Mouse (Mus musculus) megakaryocyte progenitor cell, adult 5-6 weeks (primary cell): Measurements from ENCODE around the gene Qk. TPM values are rescaled to one million over a fixed set of nuclear protein-coding genes. Genes with fewer than 3 reads are reported as not detected.

Experiments used
- ATAC-seq: replicated peaks from 2 replicates; pipeline ENCODE4 v1.8.0; 2016; ENCODE audit warnings: mild to moderate bottlenecking, moderate TSS enrichment, inconsistent platforms; ENCODE audit not compliant: poor library complexity
- total RNA-seq, 2 experiments: library from RNA; stranded (forward) in 1 of 2; stranded (reverse) in 1 of 2; fragments of 157-497, 149-512 nt in 1 of 2; fragments of 200-1000 nt in 1 of 2; gene quantifications; 2 replicates each; pipeline versions ENCODE4 v1.2.3 to v1.2.4; 2015 to 2017

Gene Qk
- total RNA-seq, 2 experiments from 2014 or later = 53.9 to 157 TPM

DNA sequence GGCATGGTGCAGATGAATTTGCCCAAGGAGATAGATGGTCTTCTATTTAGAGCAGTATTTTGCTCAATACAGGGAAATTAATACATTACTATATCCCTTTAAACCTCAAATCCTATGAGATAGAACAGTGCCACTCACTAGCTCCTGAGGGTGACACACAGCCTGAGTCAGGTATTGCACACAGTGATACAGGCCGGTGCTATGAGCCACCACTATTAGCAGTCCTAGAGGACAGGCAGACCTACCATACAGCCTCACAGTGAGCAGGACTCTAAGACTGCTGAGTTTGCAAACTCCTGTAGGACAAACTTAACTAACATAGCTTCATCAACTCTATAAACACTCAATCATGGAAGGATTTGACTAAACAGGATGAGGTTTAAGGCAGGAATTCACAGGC, 51.2 kb downstream of the Qk start:
- no peak for ATAC-seq

DNA sequence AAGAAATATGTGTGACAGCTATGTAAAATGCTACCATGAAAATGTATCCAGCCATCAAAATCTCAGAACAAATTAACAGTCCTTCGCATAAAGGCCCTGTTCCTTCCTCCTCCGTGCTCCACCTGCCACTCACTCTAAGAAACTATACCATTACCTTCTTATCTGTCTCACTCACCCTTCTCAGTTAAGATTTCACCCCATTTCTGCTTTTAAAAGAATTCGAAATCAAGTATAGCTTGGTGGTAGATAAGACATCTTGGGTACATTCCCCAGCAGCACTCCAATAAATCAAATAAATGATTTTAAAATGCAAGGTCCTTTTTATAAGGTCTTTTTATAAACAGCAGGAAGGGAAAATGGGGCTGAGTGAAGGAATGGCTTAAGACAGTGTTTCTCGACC, 53.4 kb downstream of the Qk start:
- no peak for ATAC-seq

DNA sequence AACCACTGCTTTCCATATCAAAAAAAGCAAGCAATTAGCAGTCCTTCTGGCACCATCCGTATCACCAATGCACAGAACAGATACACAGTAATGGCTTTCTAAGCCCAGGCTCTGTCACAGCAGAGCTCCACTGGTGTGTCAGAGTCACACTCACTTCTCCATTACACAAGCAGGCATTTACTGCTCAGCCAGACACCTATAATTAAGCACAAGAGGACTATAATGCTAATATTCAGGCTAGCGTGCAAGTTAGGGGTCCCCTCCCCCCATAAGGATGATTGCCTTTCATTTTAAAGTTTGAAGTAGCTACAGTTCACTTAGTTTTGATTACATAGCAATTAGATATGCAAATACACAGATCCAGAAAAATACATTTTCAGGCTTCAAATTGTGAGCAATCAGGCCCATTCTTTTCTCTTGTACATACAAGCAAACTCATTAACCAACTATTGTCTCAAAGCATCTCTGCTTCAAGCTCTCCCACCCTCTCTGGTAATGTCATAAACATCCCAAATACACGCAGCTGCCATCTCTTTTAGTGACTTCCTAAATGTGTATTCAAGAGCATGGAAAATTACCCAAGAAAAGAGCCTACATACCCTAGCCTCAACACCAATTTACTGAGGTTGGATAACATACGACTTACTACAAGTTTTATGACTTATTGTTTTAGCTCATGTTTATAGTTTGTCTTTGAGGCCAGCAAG, 68.2 kb downstream of the Qk start:
- ATAC-seq = no peak

DNA sequence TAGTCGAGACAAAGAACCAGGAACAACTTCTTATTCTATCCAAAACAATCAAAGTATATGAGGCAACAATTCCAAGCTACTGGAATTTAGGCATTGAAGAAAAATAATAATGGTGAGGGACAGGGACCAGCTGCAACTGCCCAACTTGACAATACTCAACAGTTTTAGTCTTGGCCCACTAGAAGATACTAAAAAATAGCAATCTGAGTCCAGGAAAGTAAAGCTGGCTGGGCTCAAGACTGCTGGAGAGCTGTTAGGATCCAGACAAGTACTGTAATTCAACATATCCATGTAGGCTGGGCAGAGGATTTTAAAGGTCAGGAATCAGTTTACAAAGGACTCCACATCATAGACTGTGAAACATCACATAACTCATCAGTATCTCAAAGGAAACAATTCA, 79.6 kb downstream of the Qk start:
- no peak for ATAC-seq

DNA sequence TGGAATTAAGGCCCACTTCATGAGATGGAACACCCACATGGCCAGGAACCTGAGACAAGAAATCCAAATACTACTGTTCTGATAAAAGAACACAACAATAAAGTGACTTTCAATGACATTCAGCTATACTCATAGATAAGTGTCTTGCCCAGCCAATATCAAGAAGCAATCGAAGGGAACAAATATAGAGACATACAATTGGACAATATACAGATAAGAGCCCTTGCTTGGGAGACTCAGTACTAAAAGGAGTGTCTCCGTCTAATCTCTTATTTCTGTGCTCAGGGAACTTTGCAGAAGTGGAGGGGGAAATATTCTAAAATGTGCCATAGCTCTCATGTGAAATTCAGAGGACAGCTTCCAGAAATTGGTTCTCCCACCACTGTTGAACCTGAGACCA, 83.1 kb downstream of the Qk start:
- ATAC-seq = no peak

DNA sequence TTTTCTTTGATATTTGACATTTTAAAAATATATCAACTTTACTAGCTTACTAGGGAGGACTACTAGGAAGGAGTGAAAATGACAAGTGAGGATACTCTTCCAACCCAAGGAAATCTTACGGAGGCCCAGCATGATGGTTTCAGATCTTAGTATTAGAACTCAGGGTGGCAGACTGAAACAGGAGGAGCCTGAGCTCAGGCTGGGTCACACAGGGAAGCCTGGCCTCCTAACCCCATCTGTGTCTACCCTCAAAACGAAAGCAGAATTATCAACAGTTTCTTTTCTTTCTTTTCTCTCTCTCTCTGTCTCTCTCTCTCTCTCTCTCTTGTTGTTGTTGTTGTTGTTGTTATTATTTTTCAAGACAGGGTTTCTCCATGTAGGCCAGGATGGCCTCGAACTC, 87.2 kb downstream of the Qk start:
- peak; percentile 57 for ATAC-seq

DNA sequence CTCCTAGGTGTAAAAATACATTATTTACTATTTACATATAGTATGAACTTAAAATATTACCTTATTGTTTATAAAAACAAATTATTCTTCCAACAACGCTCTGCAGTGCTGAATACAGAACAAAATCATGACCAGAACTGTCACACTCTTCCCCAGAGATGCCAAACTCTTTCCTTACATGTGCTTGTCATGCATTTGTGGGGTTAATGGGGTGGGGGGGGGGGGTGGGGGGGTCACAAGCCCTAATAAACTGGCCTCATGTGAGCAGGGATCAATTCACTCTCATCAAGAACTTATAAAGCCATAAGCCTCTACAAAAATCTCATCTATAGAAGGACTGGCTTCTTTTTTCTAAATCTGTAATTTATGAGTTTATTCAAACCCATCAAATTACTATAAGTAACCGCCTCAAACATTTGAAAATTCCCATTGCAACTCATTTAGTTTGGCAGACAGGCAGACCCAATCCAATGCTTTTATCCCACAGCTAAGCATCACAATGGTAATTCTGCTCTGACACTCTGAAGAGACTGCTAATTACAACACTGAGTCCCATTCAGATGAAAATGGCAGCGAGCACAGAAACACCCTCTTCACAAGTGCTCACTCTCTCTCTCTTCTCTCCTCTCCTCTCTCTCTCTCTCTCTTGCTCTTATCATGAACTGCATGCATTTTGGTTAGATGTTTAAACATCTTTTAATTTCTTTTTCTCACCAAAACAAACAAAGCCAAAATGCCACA, 91.7 kb downstream of the Qk start:
- no peak for ATAC-seq

DNA sequence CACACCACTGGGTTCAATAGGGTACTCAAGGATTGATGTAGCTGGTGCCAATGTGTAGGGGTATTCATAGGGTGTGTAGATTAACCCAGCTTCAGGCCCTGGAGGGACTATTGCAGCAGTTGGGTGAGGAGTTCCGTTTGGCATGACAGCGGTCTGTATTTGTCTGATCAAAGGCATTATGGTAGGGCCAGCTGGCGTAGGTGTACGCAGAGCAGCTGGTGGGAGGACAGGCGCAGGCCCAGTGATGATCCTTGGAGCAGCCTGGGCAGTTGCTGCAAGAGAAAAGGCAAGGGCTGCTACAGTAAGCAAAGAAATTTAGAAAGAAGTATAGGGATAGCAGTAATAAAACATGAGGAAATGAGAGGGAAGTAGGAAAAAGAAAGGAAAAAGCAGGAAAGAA, 103.5 kb downstream of the Qk start:
- ATAC-seq = no peak

DNA sequence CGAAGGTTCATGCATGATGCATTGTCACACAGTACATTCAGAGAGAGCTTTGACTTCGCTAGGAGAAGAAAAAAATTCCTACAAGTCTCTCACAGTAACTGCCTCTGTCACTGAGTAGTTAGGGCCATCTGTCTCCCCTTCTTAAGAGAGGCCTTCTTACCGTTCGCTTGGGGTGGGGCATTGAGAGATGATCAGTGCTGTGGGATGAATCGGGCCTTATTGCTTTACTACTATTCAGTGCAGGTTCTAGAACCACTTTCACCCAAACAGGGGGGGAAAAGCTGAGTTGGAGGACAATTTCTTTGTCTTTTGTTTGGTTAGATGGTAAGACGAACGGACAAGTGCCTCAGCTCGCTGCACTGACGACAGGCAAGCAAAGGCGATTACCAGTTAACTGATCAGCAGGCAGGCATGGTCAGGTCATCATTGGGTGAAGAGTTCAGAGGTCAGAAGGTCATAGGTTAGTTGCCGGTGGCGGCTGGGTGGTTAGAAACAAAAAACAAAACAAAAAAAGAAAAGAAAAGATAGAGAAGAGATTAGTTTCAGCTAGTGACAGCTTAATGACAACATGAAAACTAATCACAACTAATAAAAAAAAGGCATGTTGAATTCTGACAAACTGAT, 110.4 kb downstream of the Qk start:
- no peak for ATAC-seq

DNA sequence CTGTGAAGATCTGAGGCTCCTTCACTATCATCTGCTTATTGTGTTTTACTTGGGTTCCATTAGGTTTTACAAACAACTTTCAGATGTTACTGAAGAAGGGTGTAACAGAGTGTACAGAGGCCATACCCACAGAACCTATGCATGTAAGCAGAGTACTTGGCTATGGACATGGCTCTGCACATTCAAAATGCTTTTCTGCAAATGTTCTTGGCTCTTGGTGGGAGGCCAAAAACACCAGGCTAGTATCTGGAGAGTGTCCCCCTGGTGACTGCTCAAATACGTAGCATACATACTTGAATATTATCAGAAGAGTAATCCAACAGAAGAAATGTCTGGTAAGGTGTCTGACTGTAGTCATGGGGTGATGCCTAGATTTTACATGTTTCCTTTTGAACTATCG, 121.0 kb downstream of the Qk start:
- no peak for ATAC-seq

DNA sequence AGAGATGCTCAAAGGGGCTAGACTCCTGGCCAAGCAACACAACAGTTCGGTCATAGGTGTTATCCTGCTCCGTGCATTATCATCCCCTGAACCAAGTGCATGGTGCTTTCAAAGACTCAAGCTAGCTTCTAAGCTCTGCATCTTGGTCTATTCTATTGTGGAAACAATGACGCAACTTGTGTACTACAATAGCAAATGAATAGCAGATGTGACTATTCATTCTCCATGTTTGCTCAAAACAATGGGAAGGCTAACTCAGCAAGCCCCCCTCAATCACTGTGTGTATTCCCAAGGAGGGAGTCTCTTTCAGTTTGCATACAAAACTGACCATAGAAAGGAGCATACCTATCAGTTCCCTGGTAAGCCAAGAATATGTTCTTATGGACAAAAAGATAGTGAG, 121.4 kb downstream of the Qk start:
- ATAC-seq = no peak

DNA sequence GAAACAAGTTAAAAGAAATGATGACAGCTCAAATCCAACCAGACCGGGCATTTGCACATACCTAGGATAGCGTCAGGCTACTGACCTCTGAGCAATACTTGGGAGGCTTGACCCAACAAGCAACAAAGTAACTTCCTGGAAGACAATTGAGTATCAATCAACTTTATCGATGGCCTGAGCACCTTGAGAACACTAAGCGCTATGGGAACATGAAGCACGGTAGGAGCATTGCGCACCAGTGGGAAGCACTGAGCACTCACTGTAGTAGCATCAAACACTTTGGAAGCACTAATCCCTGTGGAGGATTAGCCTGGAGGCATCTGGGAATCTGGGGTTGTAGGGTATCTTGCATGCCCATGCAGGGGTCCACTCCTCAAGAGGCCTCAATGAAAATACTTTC, 124.0 kb downstream of the Qk start:
- no peak for ATAC-seq

DNA sequence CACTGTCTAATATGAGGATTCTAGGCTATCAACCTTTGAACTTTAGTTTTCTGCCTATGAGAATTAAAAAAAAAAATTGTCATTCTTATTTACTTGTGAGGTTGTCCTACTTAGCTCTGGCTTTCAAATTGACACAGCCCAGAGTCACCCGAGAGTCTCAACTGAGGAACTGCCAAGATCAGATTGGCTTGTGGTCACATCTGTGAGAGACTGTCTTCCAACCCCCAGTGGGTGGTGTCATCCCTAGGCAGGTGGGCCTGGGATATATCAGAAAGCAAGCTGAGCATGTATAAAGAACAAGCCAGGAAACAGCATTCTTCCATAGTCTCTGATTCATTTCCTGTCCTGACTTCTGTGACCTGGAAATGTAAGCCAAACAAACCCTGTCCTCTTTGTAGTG, 128.8 kb downstream of the Qk start:
- no peak for ATAC-seq

DNA sequence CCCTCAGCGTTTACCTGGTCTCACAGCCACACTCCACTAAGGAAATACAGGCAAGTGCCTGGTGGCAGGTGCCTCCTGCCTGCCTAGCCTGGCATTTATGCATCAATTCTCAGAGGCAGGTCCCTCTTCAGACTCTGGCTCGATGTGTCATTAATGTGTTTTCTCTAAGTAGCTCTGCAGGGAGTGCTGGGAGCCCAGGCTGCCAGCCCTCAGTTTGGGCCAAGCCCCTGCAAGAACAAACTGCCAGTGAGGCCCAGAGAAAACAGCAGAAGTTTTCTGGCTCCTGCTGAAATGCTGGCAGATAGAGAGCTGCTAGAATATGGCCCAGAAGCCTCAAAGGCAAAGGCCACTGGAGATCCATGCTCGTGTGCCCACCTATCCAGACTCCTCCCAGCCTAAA, 131.2 kb downstream of the Qk start:
- no peak for ATAC-seq

DNA sequence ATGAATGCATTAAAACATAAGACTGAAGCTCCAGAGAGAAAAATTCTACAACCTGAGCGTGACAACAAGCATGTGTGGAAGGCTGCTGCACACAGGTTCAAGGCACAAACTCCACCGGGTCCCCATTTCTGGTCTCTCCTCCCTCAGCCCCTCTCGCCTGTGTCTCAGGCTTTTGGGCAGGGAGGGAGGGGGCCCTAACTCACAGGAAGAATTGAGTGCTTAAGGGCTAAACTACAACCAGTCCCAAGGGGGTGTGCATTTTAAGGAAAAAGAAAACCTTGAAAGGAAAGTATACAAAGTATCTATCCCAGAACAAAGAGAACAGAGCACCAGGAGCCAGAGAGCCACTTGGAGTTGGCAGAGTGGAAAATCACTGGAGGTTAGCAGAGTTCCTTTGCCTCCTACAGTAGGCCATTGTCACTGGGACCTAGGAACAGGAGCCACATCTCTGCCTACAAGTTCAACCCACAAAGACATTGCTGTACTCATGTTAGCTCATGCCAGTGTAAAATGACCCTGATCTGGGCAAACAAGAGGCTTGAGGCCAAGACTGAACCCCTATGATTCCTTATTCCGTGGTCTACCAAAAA, 132.1 kb downstream of the Qk start:
- no peak for ATAC-seq

DNA sequence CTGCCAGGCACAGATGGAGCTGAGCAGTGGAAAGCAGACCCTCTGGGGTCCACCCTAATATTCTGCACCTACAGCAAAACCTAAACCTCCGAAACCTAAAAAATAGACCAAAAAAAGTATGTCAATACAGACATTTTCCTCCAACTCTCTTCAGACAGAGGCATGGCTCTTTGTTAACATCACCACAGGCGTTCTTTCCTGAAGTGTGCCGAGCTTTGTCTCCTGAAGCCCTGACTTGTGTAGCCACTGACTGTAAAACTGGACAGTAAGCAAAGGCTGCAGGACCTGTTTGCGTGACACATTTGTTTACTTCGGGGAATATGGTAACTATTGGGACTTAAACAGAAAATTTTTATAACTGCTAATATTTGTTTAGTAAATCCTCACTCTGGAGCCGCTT, 137.9 kb downstream of the Qk start:
- ATAC-seq = no peak

DNA sequence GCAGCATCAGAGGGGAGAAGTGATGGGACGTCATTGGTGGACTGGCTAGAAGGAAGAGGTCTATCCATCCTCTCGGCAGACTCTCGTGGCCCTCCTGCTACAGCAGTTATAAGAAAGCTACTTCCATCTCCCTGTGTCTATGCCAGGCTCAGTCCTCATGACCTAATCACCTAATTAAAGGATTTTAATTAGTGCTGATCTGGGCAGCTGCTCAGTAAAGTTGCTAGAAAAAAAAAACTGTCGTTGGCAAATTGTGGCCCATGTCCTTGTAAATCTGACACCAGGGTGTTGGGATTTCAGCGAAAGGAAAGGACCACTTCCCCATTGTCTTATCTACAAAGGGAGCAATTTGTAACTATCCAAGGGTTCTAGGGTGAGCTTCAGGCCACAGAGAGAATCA, 142.6 kb downstream of the Qk start:
- no peak for ATAC-seq

DNA sequence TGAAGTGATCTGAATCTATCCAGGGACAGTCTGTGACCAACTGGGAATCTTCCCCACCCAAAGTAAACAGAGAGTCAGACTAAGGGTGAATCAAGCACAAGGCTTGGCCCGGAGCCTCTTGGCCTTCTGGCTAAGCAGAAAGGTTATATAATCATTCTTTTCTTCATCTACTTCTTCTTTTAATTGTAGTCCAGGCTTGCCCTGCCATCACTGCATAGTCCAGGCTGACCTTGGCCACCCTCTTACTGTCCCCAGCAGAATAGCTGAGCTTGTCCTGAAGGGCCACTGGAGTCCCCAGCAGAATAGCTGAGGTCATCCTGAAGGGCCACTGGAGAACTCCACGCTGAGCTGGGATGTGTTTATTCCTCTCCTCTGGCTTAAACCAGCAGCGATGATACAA, 158.4 kb downstream of the Qk start:
- ATAC-seq = no peak

DNA sequence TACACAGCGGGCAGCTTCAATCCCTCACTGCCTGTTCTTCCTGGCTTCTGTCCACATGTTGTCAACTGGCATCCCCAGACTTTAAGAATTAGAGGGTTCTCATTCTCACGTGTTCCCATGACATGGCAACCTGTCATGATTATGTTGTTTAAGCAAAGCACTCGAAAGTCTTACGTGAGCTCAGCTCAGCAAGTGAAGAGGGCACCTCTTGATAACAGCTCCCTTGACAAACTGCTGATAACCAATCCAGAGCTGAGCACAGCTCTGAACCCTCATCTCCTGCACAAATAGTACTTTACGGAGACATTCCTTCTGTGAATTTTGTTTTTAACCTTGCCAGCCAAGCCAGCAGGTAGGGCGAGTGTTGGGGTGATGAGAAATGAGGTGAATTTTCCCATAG, 159.2 kb downstream of the Qk start:
- no peak for ATAC-seq

DNA sequence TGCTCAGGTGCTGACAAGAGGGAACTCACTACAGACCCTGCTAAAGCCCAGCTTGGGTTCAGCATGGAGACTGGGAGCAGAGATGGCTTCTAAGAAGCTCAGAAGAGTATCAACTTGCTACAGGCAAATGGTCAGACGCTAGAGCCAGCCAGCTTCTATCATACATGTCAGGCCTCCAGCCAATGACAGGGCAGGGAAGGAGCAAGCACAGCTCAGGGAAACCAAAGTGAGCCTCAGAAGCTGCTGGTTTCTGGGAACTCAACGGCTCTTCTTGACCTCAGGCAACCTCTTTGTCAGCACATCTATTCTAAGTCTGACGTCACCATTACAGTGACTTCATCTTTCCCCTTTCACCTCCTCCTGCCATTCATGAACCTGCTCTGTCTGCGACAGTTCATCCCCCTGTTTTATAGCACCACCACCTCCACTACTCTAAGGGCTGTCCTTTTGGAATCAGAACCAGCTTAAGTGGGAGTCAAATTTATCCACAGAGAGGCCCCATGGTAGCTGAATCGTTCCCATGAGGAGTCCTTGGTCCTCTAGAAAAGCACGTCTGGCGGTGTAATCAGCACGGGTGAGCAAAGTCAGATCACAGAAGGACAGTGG, 166.7 kb downstream of the Qk start:
- ATAC-seq = no peak
